Mouse (Mus musculus) right cerebral cortex, postnatal 10 days (tissue): Measurements from ENCODE around the gene Zcchc12.

Experiments
- DNase-seq, 2 experiments: peaks; one replicate each; pipeline ENCODE4 v3.0.0; 2021; ENCODE audit warnings: low spot score in 2 of 2

Zcchc12 gene

GRCm38 (mm10) chrX:36195736-36196525 lies at the start of gene Zcchc12:
Gene Zcchc12 (plus strand): TSS chrX:36195904.
- DNase-seq: peak; percentile 71 to 78

DNA sequence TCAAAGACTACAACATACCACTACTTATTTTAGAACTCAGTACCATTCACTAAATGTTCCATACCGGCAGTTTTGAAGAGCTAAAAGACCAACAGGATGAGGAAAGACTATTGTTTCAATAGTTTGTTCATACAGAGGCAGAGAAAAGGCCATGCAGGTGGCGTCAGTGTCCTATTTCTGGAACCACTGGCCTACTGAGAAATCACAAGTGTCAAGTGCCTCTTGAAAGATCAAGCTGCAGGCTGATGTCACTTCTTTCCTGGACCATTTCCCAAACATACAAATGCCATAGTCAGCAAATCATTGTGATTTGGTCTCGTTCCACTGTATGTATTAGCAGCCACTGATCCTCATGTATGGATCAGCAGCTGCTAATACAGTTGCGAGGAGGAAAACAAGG lies 49.0 kb upstream of the Zcchc12 start:
- DNase-seq: no peak

GRCm38 (mm10) chrX:36150100-36150499 lies 45.6 kb upstream of the Zcchc12 start:
- no peak for DNase-seq

GRCm38 (mm10) chrX:36156677-36157076 lies 39.0 kb upstream of the Zcchc12 start:
- no peak for DNase-seq

GRCm38 (mm10) chrX:36161567-36161966 lies 34.1 kb upstream of the Zcchc12 start:
- peak; percentile 26 to 33 for DNase-seq

DNA sequence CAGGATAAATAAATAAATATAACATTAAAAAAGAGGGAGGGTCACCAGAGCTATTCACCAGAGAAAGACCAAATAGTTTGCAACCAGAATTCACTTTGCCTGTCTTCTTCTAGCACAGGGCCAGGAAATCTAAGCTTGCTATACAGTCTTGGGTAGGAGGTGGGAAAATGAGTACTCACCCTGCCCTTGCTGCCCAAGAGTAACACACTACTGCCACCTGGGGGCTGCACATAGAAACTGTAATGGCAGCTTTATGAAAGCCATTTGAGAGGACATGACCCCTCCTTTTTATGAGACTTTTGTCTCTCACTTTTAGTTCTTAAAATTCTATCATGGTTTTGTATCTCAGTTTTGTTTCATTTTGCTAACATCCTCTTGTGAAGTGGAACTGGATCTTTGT lies 12.1 kb upstream of the Zcchc12 start:
- DNase-seq: peak in 1 of 2 experiments; percentile 40

GRCm38 (mm10) chrX:36186036-36186435 lies 9.7 kb upstream of the Zcchc12 start:
- DNase-seq: no peak

- DNase-seq: peak in 1 of 2 experiments; percentile 39
Measured at GRCm38 (mm10) chrX:36186443-36186842, 9.3 kb upstream of the Zcchc12 start.

- peak; percentile 30 to 38 for DNase-seq
Measured at GRCm38 (mm10) chrX:36193951-36194350, 1.8 kb upstream of the Zcchc12 start.

DNA sequence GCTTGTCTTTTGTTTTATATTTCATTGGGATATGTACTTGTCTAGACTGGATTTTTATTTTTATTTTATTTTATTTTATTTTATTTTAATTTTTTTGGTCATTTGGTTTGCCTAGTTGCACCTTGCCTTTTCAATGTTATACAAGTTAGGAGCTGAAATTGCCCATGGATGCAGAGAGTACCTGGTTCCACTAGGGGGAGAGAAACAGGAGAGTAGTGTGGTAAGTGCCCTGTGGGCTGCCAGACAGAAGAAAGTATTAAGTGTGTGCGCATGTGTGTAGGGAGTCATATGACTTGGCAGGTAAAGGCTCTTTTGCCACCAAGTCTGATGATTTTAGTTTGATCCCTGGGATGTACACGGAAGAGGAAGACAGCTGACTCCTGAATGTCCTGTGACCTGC lies 13.8 kb downstream of the Zcchc12 start:
- DNase-seq: no peak

GRCm38 (mm10) chrX:36211216-36211615 lies 15.5 kb downstream of the Zcchc12 start:
- DNase-seq: no peak

GRCm38 (mm10) chrX:36221366-36221765 lies 25.7 kb downstream of the Zcchc12 start:
- no peak for DNase-seq

GRCm38 (mm10) chrX:36225777-36226176 lies 30.1 kb downstream of the Zcchc12 start:
- peak; percentile 79 to 89 for DNase-seq

DNA sequence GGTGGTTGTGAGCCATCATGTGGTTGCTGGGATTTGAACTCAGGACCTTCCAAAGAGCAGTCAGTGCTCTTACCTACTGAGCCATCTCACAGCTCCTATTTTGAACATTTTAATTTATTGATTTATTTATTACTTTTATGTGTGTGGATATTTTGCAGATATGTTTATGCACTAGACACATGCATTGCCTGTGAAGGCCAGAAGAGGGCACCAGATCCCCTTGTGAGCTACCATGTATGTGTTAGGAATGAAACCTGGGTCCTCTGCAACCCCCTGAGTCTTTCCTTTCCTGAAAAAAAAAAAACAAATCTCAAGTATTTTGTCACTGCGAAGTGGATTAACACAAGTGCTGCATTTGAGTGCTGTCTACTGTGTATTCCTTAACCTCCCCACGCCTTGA lies 30.9 kb downstream of the Zcchc12 start:
- peak; percentile 46 to 61 for DNase-seq

DNA sequence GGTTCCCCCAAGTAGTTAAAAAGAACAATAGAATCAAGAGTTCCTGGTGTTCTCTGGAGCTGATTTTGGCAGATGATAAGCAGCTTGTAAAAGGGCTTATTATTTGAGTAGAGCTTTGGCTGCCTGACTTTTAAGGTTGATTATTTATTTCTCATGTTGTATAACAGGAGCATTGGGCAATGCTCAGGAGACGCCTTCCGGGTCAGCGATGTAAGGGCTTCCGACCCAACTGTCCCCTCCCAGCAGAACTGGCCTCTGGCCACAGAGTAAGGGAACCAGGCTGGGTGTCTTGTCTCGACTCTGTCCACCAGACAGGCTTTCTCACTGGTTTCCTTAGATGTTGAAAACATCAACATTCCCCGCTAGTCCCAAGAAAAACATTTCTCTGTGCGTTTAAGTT lies 33.2 kb downstream of the Zcchc12 start:
- DNase-seq: no peak

DNA sequence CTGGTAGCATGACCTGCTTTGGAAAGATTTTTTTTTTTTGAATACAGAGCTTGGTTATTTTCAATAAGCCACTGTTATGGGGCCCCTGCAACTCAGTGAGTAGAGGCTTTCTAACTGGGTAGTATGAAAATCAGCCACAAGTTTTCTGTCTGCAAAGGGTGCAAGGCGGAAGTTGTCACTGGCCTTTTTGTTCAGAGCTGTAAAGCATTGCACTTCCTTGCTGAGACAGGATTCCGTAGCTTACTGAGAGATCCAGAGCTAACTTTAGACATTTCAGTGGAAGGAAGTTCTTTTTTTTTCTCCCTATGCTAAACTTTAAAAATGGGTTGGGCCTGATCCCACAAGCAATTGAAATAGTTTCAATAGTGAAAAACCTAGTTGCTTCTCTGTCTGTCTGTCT lies 33.6 kb downstream of the Zcchc12 start:
- no peak for DNase-seq

DNA sequence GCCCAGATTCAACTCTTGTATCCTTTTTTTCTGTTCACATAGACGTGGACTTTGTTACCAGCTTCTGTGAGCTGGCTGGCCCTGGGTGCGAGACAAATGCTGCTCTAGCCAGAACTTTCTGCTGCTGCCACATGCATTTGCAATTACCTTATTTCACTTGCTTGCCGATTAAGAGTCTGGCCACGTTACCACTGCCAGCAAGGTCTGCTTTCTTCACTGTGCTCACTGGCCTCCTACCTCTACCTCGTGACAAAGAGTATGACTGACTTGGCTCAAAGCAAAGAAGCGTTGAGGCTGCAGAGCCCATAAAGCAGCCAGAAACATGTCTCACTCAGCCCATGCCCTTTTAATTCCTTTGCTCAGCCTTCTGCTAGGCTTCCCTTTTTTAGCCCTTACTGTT lies 39.9 kb downstream of the Zcchc12 start:
- DNase-seq: peak; percentile 34 to 57
